Mouse (Mus musculus) left cerebral cortex, adult 8-10 months (tissue): ENCODE measurements at regions not wholly inside any gene's neighbourhood (a gene's known extent, or its start where the extent isn't known, plus 50 kb on each side); places are given as distances from the start of the nearest gene placed in this dataset.

Source experiments
- DNase-seq, 2 experiments: peaks; one replicate each; pipeline ENCODE4 v3.0.0; 2022; ENCODE audit warnings: low spot score in 2 of 2

- DNase-seq = no peak
Observed at GRCm38 (mm10) chr10:43748300-43748699, 153.2 kb downstream of the Qrsl1 start.

- DNase-seq = no peak
Observed at GRCm38 (mm10) chr10:43749496-43750110, 151.9 kb downstream of the Qrsl1 start.

GRCm38 (mm10) chr10:43750401-43750800, 151.1 kb downstream of the Qrsl1 start:
- no peak for DNase-seq

GRCm38 (mm10) chr10:43750854-43751253, 150.7 kb downstream of the Qrsl1 start:
- DNase-seq = no peak

- DNase-seq = no peak
Observed at GRCm38 (mm10) chr10:43751881-43752675, 149.5 kb downstream of the Qrsl1 start.

GRCm38 (mm10) chr10:43756881-43757565, 144.5 kb downstream of the Qrsl1 start:
- no peak for DNase-seq

- DNase-seq = no peak
Observed at GRCm38 (mm10) chr10:43758124-43759025, 143.2 kb downstream of the Qrsl1 start.

GRCm38 (mm10) chr10:43759186-43759905, 142.2 kb downstream of the Qrsl1 start:
- peak in 1 of 2 experiments; percentile 21 for DNase-seq

- DNase-seq = no peak
Observed at GRCm38 (mm10) chr10:43759906-43760281, 141.7 kb downstream of the Qrsl1 start.

- no peak for DNase-seq
Observed at GRCm38 (mm10) chr10:43761979-43762570, 139.5 kb downstream of the Qrsl1 start.

- no peak for DNase-seq
Observed at GRCm38 (mm10) chr10:43764581-43764980, 137.0 kb downstream of the Qrsl1 start.

- DNase-seq = no peak
Observed at GRCm38 (mm10) chr10:43765275-43765674, 136.3 kb downstream of the Qrsl1 start.

- DNase-seq = no peak
Observed at GRCm38 (mm10) chr10:43765829-43766486, 135.6 kb downstream of the Qrsl1 start.

GRCm38 (mm10) chr10:43767961-43768726, 133.4 kb downstream of the Qrsl1 start:
- DNase-seq = no peak

- no peak for DNase-seq
Observed at GRCm38 (mm10) chr10:43769026-43769425, 132.5 kb downstream of the Qrsl1 start.

GRCm38 (mm10) chr10:43775807-43776206, 125.7 kb downstream of the Qrsl1 start:
- no peak for DNase-seq

GRCm38 (mm10) chr10:43777612-43778600, 123.6 kb downstream of the Qrsl1 start:
- peak; percentile 27 to 28 for DNase-seq

- DNase-seq = no peak
Observed at GRCm38 (mm10) chr10:43780571-43780970, 121.0 kb downstream of the Qrsl1 start.
